Mouse (Mus musculus): Measurements from ENCODE around the gene Snx1.

Snx1 gene

DNA sequence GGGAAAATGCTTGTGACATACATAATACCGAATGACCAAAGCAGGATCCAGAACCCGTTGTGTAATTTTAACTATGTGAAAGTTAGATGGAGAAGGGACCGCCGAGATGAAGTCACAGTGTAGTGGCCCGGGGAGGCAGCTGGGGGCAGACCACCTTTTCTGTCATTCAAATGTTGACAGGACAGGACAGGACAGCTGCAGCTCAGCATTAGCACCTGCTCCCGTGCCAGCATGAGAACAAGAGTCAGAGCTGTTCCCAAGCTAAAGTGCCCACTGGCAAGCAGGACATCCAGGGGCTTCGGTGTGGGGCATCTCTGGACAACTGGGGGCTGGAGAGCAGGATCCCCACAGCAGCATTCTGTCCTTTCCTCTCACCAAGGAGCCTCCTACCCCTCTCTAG lies 39.3 kb downstream of the Snx1 start:
- no peak for DNase-seq

DNA sequence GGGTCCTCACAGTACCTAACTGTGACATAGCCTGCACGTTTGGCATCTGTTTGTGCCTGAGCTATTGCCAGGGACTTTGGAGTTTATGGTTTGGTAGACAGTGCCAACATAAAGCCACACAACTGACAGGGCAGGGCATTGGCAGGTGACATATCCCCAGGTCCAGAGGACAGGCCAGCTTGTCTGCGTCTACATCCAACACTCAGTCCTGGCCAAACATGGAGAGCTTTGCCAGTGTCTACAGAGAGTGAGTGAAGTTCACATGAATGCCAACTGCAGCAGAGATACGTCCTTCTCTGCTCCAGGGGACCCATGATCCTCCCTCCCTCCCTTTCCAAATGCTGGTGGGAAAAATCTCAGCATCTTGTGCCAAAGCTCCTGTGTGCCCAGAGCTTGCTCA lies 42.2 kb downstream of the Snx1 start:
- no peak for DNase-seq

DNA sequence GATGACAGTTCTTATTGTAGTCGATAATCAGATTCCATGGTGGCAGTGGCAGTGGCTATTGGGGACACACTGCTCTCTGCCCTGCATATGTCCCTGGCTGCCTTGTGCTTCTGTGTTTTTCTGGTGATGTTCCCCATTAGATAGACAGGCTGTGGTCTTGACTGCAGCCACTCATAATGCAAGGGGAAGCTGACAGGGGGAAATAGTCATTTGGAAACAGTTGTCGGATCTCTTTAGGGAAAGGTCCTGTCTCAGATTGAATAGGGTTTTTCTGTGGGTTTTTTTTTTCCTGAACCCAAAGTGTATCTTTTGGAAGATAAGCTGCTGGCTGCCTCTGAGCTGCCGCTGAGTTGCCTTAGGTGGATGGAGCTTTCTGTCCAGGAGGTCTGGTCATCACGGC lies 44.4 kb downstream of the Snx1 start:
- DNase-seq: no peak

GRCm38 (mm10) chr9:66080804-66081459 lies 45.5 kb downstream of the Snx1 start:
- DNase-seq: no peak

- DNase-seq: no peak
Observed at GRCm38 (mm10) chr9:66078493-66078892, 47.9 kb downstream of the Snx1 start.

DNA sequence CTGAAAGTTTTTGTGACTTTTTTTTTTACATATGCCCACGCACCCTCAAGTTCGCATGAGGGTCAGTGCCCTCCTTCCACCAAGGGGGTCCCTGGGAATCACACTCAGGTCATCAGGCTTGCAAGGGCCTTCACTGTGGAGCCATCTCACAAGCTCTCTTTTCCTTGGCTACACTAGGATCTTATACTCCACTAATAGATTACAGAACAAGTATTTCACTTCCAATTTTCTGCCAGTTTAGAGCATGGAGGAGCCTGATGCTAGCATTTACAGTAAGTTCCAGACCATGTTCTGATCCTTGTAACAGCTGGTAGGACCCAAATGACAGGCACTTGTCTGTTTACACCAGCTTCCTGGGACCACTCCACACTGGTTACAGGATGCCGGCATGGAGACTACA lies 48.3 kb downstream of the Snx1 start:
- DNase-seq: no peak

GRCm38 (mm10) chr9:66072754-66073153 lies 53.6 kb downstream of the Snx1 start:
- no peak for DNase-seq

DNA sequence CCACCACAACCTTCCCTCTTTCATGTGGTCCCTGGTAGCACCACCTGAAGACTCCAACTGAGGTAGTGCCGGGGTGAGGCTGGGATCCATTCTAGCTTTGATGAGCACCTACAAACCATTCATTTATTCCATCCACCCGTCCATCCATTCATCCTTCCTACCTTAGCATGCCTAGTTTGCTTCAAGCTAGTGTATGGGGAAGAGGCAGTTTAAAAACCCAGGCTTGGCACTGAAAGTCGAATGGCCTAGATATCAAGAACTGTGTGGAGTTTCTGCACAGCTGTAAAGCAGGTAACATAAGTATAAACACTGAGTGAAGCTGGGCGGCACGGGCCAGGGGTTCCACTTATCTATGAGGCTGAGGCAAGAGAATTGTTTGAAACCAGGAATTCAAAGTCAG lies 56.2 kb downstream of the Snx1 start:
- no peak for DNase-seq

- DNase-seq: peak; percentile 91 to 93
Observed at GRCm38 (mm10) chr9:66069583-66069982, 56.8 kb downstream of the Snx1 start, which contains the start of gene Snx22. Snx22 (minus strand) TSS chr9:66069719.

DNA sequence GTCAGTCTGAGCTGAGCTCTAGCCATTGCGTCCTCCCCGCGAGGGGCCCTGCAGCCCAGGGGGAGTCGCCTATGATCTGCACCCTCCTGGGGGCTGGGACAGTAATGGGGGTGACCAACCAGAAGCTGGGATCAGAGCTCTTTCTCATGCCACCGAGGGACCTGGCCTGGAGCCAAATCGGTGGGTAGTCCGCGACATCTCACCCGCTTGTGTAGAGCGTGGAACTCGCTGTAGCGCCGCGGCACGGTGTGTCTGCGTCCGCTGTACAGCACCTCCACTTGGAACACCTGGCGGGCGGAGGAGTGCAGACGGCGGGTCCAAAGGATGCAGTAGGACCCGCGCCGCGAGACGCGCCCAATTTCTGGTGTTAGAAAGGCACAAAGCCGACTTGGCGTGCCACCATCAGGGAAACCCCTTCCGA lies 57.4 kb downstream of the Snx1 start:
- peak; percentile 49 to 61 for DNase-seq

GRCm38 (mm10) chr9:66068056-66068455 lies 58.3 kb downstream of the Snx1 start:
- DNase-seq: no peak

GRCm38 (mm10) chr9:66067542-66067941 lies 58.8 kb downstream of the Snx1 start:
- peak; percentile 68 to 77 for DNase-seq

GRCm38 (mm10) chr9:66066791-66067190 lies 59.6 kb downstream of the Snx1 start:
- DNase-seq: no peak

DNA sequence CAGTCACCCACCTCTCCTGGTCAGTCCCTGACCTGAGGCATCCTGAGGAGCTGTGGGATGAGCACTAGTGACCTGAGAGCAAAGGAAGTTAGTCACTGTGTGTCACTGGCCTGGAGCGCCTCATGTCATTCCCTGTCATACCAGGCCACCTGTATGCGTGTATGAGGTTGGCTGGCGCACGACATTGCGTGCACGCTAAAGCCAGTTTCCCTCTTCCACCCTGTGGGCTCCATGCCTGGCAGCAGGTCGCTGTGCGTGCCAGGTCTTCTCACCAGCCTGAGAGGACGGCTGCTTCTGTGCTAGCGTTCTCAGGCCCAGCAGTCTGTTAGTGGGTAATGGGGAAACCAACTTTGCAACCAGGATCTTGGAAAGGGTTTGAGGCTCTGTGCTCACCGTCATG lies 62.1 kb downstream of the Snx1 start:
- DNase-seq: no peak

GRCm38 (mm10) chr9:66063446-66063845 lies 62.9 kb downstream of the Snx1 start:
- no peak for DNase-seq

DNA sequence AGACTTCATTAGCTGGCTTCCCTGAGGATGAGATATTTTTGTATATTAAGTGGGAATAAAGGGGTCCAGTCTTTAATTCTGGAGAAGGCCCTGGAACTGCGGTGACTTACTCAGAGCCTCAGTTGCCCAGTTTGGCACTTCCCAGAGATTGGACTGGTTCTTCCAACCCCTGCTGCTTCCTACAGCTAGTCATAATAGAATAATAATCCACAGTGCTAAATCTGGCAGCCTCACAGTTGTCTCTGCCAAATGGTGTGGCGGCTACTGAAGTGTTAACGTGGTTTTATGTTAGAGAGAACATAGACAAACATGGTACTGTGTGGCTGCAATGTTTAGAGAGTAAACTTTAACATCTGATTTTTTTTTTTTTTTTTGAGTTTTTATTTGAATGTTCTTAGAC lies 64.7 kb downstream of the Snx1 start:
- DNase-seq: no peak

- DNase-seq: no peak
Observed at GRCm38 (mm10) chr9:66060986-66061385, 65.4 kb downstream of the Snx1 start.

DNA sequence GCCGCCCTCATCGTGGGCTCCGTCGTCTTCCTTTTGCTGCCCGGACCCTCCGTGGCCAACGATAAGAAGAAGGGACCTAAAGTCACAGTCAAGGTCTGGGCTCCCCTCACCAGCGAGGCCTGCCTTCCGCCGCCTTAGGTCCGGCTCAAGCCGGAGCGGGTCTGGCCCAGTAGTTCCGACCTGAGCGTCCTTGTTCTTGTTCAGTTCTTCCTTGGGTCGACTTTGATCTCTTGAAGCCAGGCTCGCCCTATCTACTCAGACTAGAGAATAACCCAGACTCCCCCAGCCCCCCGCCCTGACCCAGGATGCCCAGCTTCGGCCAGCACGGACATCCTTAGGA lies 66.1 kb downstream of the Snx1 start:
- DNase-seq: no peak

DNA sequence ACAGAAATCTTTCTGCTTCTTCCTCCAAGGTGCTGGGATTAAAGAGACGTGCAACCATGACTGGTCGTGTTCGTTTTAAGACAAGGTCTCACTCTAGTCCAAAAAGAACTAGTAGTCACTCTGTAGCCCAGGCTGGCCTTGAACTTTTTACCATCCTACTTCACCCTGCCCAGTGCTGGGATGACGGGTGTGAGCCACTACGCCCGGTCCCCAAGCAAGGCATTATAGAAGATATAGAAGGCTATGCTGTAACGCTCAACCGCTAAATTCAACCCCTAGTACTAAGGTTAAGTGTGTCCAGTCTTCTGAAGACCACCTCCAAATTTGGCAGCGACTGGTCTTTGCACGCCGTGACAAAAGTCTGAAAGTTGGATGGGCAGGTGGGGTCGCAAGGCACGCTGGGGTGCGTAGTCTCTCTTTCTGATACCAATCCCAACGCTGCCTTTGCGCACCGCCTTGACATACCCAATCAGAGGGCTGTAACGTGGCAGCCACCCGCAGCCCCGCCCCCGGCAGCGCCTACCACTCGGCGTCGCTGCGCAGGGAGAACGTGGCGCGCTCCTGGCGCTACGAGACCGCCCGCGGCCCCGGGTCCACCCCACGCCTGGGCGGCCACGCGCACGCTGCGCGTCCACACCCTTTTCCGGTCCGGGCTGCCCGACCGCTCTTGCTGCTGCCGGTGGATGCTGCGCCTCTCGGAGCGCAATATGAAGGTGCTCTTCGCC lies 66.6 kb downstream of the Snx1 start, which contains the start of gene Ppib:
Gene Ppib, plus strand, starts transcription at position 640 of the 725 bp plus-strand sequence.
- DNase-seq: peak; percentile 98 to 99

DNA sequence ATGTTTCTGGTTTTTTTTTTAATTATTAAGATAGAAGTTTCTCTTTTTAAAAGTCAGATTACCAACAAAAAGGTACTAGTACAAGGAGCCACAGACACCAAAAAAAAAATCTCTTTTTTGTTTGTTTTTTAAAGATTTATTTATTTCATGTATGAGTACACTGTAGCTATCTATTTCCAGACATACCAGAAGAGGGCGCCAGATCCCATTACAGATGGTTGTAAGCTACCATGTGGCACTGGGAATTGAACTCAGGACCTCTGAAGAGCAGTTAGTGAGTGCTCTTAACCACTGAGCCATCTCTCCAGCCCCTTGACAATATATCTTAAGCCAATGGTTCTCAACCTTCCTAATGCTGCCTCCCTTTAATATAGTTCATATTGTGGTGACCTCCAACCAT lies 72.8 kb downstream of the Snx1 start:
- no peak for DNase-seq

GRCm38 (mm10) chr9:66052731-66053130 lies 73.7 kb downstream of the Snx1 start:
- DNase-seq: no peak

GRCm38 (mm10) chr9:66051493-66051892 lies 74.9 kb downstream of the Snx1 start:
- no peak for DNase-seq

GRCm38 (mm10) chr9:66049931-66050601 lies 76.3 kb downstream of the Snx1 start:
- no peak for DNase-seq

- DNase-seq: no peak
Observed at GRCm38 (mm10) chr9:66043241-66043640, 83.1 kb downstream of the Snx1 start.
